Mouse (Mus musculus): ENCODE results near the gene Sult6b1. TPM values are rescaled to one million over a fixed set of nuclear protein-coding genes. Genes with fewer than 3 reads are reported as not detected.

The Sult6b1 gene
- polyA plus RNA-seq, 1 experiment from 2014 or later: 0.08 TPM

- DNase-seq (no peak), ATAC-seq (no peak)
- TF ChIP-seq CTCF (IDR thresholded peaks at IDR 0.05; ENCODE audit: low read depth): no peak
- TF ChIP-seq EP300 (IDR thresholded peaks at IDR 0.05; ENCODE audit: low read depth): no peak
- no peak overlapping the region for H3K9ac ChIP-seq (replicated peaks)
- no peak overlapping the region for H3K4me3 ChIP-seq (ENCODE audit: low read depth, low read length)
- no peak overlapping the region for H3K27ac ChIP-seq (ENCODE audit: low read depth)
- peak overlapping the region; percentile 42; the same call in 1 of the 2 replicates for H3K4me2 ChIP-seq (ENCODE audit: low read depth, low read length)
- no peaks in the 10 kb centered on the region for H3K36me3 ChIP-seq (replicated peaks; ENCODE audit: insufficient read depth, low read length)
- WGBS (ENCODE audit: insufficient replicate concordance): 71% methylated on average over 7 of the region's 7 CpGs
- no peaks in the 10 kb centered on the region for H3K4me1 ChIP-seq (ENCODE audit: insufficient read depth)
- no peaks in the 10 kb centered on the region for H3K9me3 ChIP-seq (ENCODE audit: low read length)
- no peaks in the 10 kb centered on the region for H3K27me3 ChIP-seq (ENCODE audit: insufficient read depth, low read length)
These were observed 11.8 kb downstream of the Sult6b1 start for GRCm38 (mm10) chr17:78894991-78895390.

GRCm38 (mm10) chr17:78891020-78891419, 15.8 kb downstream of the Sult6b1 start:
- Histone ChIP-seq H3K4me3 (ENCODE audit: low read depth, low read length) (no peak overlapping the region), H3K27ac (ENCODE audit: low read depth) (no peak overlapping the region), H3K9me3 (ENCODE audit: low read length) (no peaks in the 10 kb centered on the region), H3K4me2 (ENCODE audit: low read depth, low read length) (no peak overlapping the region), H3K4me1 (ENCODE audit: insufficient read depth) (no peaks in the 10 kb centered on the region), H3K36me3 (replicated peaks; ENCODE audit: insufficient read depth, low read length) (no peaks in the 10 kb centered on the region), H3K9ac (replicated peaks) (no peak overlapping the region), H3K27me3 (ENCODE audit: insufficient read depth, low read length) (no peaks in the 10 kb centered on the region)
- TF ChIP-seq EP300 (IDR thresholded peaks at IDR 0.05; ENCODE audit: low read depth) (no peak), CTCF (IDR thresholded peaks at IDR 0.05; ENCODE audit: low read depth) (no peak)
- DNase-seq: no peak
- peak; percentile 29; the same call in 1 of the 2 replicates for ATAC-seq
- WGBS (ENCODE audit: insufficient replicate concordance): 52% methylated on average over 9 of the region's 9 CpGs

GRCm38 (mm10) chr17:78889184-78889583, 17.6 kb downstream of the Sult6b1 start:
- no peak overlapping the region for H3K9ac ChIP-seq (replicated peaks)
- no peak for TF ChIP-seq EP300 (IDR thresholded peaks at IDR 0.05; ENCODE audit: low read depth)
- no peak for TF ChIP-seq CTCF (IDR thresholded peaks at IDR 0.05; ENCODE audit: low read depth)
- H3K27me3 ChIP-seq (ENCODE audit: insufficient read depth, low read length): no peaks in the 10 kb centered on the region
- ATAC-seq (no peak), DNase-seq (no peak)
- no peaks in the 10 kb centered on the region for H3K4me1 ChIP-seq (ENCODE audit: insufficient read depth)
- H3K4me2 ChIP-seq (ENCODE audit: low read depth, low read length): no peak overlapping the region
- H3K9me3 ChIP-seq (ENCODE audit: low read length): no peaks in the 10 kb centered on the region
- no peaks in the 10 kb centered on the region for H3K36me3 ChIP-seq (replicated peaks; ENCODE audit: insufficient read depth, low read length)
- H3K27ac ChIP-seq (ENCODE audit: low read depth): no peak overlapping the region
- 60% methylated on average over 3 of the region's 3 CpGs for WGBS (ENCODE audit: insufficient replicate concordance)
- no peak overlapping the region for H3K4me3 ChIP-seq (ENCODE audit: low read depth, low read length)

DNA sequence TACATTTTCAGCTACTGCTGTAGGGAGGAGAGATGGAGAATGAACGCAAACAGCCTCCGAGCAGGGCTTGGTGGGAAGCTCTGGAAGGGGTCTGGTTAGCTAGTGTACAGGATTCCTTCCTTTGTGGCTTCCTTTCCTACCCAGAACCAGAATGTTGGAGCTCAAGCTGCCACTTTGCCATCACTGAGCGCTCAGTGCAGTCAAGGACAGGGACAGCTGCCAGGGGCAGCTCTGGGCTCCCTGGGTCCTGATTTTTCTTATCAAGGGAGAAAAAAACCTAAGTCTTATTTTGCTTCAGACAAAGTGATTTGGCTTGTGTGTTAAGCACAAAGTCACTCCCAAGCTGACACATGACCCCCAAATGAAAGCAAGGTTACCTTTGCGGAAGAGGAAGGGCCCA, 18.2 kb downstream of the Sult6b1 start:
- Histone ChIP-seq H3K36me3 (replicated peaks; ENCODE audit: insufficient read depth, low read length) (no peaks in the 10 kb centered on the region), H3K9me3 (ENCODE audit: low read length) (no peaks in the 10 kb centered on the region), H3K4me1 (ENCODE audit: insufficient read depth) (no peaks in the 10 kb centered on the region), H3K4me2 (ENCODE audit: low read depth, low read length) (no peak overlapping the region), H3K9ac (replicated peaks) (no peak overlapping the region), H3K27ac (ENCODE audit: low read depth) (no peak overlapping the region), H3K4me3 (ENCODE audit: low read depth, low read length) (no peak overlapping the region), H3K27me3 (ENCODE audit: insufficient read depth, low read length) (no peaks in the 10 kb centered on the region)
- DNase-seq: no peak
- no peak for TF ChIP-seq EP300 (IDR thresholded peaks at IDR 0.05; ENCODE audit: low read depth)
- TF ChIP-seq CTCF (IDR thresholded peaks at IDR 0.05; ENCODE audit: low read depth): no peak
- ATAC-seq: no peak
- WGBS (ENCODE audit: insufficient replicate concordance): 68% methylated on average over 4 of the region's 4 CpGs

DNA sequence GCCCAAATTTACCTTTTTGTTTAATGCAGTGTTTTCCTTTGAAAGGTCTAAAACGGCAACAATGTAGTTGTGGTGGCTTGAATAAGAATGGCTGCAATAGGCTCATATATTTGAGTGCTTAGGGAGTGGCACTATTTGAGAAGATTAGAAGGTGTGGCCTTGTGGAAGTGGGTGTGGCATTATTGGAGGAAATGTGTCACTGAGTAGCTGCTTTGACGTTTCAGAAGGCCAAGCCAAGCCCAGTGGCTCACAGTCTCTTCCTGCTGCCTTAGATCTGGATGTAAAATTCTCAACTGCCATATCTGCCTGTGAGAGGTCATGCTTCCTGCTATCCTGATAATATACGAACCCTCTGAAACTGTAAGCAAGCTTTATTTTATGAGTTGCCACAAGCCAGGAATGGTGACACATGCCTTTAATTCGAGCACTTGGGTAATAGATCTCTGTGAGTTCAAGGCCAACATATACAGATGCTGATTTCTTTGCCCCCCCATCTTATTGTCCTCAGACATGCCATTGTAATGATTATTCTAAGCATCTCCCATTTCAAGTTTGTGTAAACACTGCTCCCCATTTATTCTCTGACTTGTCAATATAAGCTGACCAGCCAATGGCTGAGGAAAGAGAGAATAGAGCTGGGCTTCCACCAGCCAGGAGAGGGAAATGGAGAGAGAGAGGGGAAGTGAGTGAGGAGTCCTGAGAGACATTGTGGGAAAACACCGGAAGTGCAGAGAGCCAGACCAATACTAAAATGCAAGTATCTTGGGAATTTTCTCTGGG, 21.3 kb downstream of the Sult6b1 start:
- TF ChIP-seq CTCF (IDR thresholded peaks at IDR 0.05; ENCODE audit: low read depth) (no peak), EP300 (IDR thresholded peaks at IDR 0.05; ENCODE audit: low read depth) (no peak)
- Histone ChIP-seq H3K27me3 (ENCODE audit: insufficient read depth, low read length) (no peaks in the 10 kb centered on the region), H3K4me1 (ENCODE audit: insufficient read depth) (peaks cover 13% of the 10 kb centered on the region), H3K36me3 (replicated peaks; ENCODE audit: insufficient read depth, low read length) (no peaks in the 10 kb centered on the region), H3K27ac (ENCODE audit: low read depth) (no peak overlapping the region), H3K4me2 (ENCODE audit: low read depth, low read length) (no peak overlapping the region), H3K9ac (replicated peaks) (no peak overlapping the region), H3K4me3 (ENCODE audit: low read depth, low read length) (no peak overlapping the region), H3K9me3 (ENCODE audit: low read length) (no peaks in the 10 kb centered on the region)
- 79% methylated on average over 5 of the region's 5 CpGs for WGBS (ENCODE audit: insufficient replicate concordance)
- DNase-seq: no peak
- no peak for ATAC-seq

DNA sequence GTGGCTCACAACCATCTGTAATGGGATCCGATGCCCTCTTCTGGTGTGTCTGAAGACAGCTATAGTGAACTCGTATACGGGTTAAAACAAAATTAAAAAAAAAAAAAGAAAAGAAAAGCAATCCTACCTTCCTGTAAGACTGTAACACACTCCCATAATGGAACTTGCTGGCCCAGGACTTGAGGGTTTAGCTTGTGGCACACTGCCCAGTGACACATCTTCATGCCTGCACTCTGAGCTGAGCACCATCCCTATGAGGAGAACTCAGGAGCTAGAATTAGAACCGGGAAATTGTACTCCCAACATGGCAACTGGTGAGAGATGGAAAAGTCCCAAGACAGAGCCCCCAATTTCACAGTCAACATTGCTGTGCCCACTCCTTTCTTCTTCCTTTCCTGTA, 23.5 kb downstream of the Sult6b1 start:
- no peak for ATAC-seq
- WGBS (ENCODE audit: insufficient replicate concordance): 84% methylated on average over 4 of the region's 4 CpGs

More for the DNA sequence above, 23.5 kb downstream of the Sult6b1 start:
- DNase-seq: no peak
- no peak overlapping the region for H3K4me2 ChIP-seq (ENCODE audit: low read depth, low read length)
- peaks cover 15% of the 10 kb centered on the region for H3K36me3 ChIP-seq (replicated peaks; ENCODE audit: insufficient read depth, low read length)
- H3K4me1 ChIP-seq (ENCODE audit: insufficient read depth): peaks cover 16% of the 10 kb centered on the region
- no peaks in the 10 kb centered on the region for H3K27me3 ChIP-seq (ENCODE audit: insufficient read depth, low read length)
- no peak overlapping the region for H3K9ac ChIP-seq (replicated peaks)
- H3K9me3 ChIP-seq (ENCODE audit: low read length): no peaks in the 10 kb centered on the region
- H3K27ac ChIP-seq (ENCODE audit: low read depth): no peak overlapping the region
- TF ChIP-seq EP300 (IDR thresholded peaks at IDR 0.05; ENCODE audit: low read depth): no peak
- no peak for TF ChIP-seq CTCF (IDR thresholded peaks at IDR 0.05; ENCODE audit: low read depth)
- H3K4me3 ChIP-seq (ENCODE audit: low read depth, low read length): no peak overlapping the region

Data from liver, postnatal 0 days (tissue).